Mouse (Mus musculus): Measurements from ENCODE around the gene Prdx1. TPM values are rescaled to one million over a fixed set of nuclear protein-coding genes. Genes with fewer than 3 reads are reported as not detected.
"Not testable (repeated sequence)": the region's sequence is repeated elsewhere in the genome, so short reads cannot be mapped to it uniquely, and the experiment has no call there.

The Prdx1 gene
- total RNA-seq, 2 experiments from 2014 or later = 185 to 195 TPM

GRCm38 (mm10) chr4:116676027-116676426 lies 9.3 kb upstream of the Prdx1 start:
- no peak for DNase-seq (ENCODE audit: low spot score in 2 of 2)

DNA sequence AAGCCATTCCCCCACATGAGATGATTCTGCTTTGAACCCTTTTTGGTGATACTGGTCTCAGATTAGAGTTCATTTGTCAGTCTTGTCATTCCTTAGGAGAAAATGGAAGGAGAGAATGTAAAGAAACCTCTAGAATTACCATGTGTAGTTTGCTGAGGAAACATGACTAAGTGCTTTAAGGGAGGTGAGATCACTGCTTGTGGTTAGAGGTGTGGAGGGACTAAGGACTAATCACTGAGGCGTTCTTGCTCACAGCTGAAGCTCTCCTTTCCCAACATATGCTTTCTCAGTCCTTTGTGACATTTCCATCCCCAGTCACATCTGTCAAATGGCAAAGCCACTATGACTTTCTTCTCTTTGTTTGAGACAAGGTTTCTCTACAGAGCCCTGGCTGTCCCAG lies 7.5 kb upstream of the Prdx1 start:
- no peak for DNase-seq (ENCODE audit: low spot score in 2 of 2)

DNA sequence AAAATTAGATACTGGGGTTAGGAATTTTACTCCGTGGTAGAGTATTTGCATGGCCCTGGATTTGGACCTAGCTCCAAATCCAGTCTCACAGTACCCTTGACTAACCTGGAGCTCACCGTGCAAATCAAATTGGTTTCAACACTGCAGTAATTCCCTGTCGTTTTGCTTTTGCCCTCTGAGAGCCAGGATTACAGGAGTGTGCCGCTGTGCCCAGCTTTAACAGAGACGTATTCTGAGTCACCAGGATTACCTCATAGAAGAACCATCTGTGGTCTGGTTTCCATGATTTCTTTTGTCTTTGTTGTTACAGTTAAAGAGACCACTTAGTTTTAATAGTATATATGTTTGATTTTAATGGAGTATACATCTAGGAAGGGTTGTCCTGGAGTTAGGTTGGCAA lies 6.2 kb upstream of the Prdx1 start:
- no peak for DNase-seq (ENCODE audit: low spot score in 2 of 2)

GRCm38 (mm10) chr4:116680521-116680920 lies 4.8 kb upstream of the Prdx1 start:
- not testable (repeated sequence) for DNase-seq (ENCODE audit: low spot score in 2 of 2)

DNA sequence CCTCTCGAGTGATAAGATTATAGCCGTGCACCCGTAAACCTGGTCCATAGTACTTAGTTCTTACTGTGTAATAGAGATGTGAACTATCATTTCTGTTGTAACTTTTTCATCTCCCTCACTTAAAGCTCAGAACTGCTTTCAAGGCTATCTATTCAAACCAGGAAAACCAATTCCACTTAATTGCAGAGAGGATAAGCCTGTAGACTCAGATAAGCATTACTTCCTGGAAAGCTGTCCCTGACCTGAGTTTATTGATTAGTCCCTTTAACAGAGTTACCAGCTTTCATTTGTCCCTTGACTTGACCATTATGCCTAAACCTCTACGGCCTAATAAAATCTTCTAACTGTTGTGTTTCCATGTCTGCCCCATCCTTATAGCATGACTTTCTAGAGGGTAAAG lies 1.4 kb upstream of the Prdx1 start:
- DNase-seq (ENCODE audit: low spot score in 2 of 2) = no peak

GRCm38 (mm10) chr4:116684665-116685064 lies 679 bp upstream of the Prdx1 start:
- no peak for DNase-seq (ENCODE audit: low spot score in 2 of 2)

- DNase-seq (ENCODE audit: low spot score in 2 of 2) = no peak
Measured at GRCm38 (mm10) chr4:116687041-116687440, 1.7 kb downstream of the Prdx1 start.

- DNase-seq (ENCODE audit: low spot score in 2 of 2) = no peak
Measured at GRCm38 (mm10) chr4:116689309-116689876, 4.0 kb downstream of the Prdx1 start.

DNA sequence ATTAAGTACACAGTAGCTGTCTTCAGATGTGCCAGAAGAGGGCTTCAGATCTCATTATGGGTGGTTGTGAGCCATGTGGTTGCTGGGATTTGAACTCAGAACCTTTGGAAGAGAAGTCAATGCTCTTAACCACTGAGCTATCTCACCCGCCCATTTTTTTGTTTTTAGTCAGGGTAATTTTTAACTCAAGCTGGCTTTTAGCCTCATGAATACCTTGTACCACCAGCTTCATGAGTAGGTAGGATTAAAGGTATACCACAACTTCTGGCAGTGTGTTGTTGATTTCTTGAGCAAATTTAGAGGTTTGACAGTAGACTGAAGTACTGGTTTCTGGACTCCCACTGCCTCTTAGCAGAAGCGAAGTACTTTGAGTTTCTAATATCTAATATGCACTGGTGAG lies 6.8 kb downstream of the Prdx1 start:
- no peak for DNase-seq (ENCODE audit: low spot score in 2 of 2)

- DNase-seq (ENCODE audit: low spot score in 2 of 2) = no peak
Measured at GRCm38 (mm10) chr4:116693785-116694184, 8.4 kb downstream of the Prdx1 start.

GRCm38 (mm10) chr4:116698693-116699342 lies 13.5 kb downstream of the Prdx1 start:
- DNase-seq (ENCODE audit: low spot score in 2 of 2) = no peak

DNA sequence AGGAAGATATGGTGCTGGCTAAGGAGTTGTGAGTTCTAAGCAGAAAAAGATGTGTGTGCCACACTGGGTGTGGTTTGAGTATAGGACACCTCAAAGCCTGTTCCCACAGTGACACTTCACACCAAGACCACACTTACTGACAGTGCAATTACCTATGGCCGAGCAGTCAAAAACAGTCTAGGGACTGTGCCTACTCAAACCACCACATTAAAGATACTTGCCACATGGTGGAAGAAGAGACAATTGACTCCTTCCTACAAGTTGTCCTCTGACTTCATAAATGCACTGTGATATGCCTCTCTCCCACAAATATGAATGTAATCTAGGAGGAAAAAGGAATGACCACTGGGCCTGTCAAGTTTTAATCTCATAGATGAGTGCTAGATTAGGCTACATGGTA lies 15.6 kb downstream of the Prdx1 start:
- no peak for DNase-seq (ENCODE audit: low spot score in 2 of 2)

GRCm38 (mm10) chr4:116703804-116704203 lies 18.5 kb downstream of the Prdx1 start:
- peak; percentile 50 to 54 for DNase-seq (ENCODE audit: low spot score in 2 of 2)

DNA sequence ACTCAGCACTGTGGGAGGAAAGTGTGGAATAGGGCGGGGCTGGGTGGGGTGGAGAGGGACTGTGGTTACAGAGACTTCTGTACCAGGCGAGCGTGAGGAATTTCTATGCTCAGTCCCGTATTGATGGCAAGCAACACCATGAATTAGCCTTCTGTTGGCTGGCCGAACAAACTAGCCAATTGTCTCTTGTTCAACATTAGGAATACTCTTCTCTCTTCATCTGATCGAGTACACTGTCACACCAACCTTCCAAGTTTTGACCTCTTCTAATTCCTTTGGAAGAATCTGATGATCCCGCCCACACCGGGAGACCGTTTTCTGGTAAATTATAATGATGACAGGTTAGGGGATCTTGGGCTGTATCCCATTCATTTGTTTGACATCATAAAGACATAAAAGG lies 22.3 kb downstream of the Prdx1 start:
- DNase-seq (ENCODE audit: low spot score in 2 of 2) = peak in 1 of 2 experiments; percentile 39

DNA sequence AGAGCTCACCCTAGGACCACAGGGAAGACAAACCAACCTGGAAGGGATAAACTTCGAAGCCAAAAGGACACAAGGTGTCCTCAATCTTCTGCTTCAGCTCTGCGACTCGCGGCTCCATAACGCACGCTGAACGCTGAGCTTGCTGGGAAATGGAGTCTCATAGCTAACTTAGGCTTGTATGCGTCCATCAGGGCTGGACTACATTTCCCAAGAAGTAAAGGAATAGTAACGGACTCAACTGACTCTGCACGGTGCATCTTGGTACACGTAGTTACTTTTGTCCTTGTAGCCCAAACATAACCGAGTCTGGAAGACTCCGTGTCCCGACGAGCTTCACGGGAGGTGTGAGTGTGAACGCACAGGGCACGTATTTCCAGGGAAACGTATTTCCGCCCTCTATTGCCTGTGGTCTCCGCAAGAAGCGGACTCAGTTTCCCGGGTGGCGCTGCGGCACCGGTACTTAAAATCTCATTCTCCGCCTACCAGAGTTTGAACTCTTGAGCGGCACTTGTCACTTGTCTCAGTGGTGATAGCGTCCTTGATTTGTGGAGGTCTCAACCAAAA lies 22.9 kb downstream of the Prdx1 start, which contains the start of the genes Mmachc and Ccdc163:
TSS of gene Mmachc (minus strand) at position 206 of the 564 bp plus-strand sequence.
TSS of gene Ccdc163 (plus strand) at position 309 of the 564 bp plus-strand sequence.
- peak; percentile 89 to 98 for DNase-seq (ENCODE audit: low spot score in 2 of 2)

DNA sequence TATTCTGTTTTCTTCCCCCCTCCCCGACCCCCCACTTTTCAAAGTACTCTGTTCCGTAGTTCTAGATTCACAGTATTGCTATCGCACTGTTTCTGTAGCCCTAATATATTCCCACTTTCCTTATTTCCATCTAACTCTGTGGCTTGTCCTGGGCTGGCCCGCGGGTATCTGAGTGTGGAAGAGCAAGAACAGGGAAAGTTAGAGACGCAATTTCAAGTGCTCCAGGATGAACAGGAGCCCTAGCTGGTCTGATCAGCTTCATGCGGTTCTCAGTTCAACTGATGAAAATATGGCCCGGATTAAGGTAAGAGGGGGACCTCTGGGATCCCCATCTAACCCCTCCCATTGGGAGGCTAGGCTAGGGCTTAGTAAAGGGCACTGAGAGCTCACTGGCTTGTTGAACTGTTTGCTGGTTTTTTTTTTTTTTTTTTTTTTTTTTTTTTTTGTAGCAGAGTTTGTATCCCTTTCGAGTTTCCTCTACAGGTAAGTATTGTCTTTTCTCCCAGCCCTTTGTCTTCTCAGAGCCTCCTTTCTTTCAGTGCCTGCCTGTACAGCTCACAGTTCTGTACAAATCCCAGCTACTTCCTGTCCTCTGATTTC lies 23.5 kb downstream of the Prdx1 start:
- no peak for DNase-seq (ENCODE audit: low spot score in 2 of 2)

GRCm38 (mm10) chr4:116710154-116710553 lies 24.8 kb downstream of the Prdx1 start:
- DNase-seq (ENCODE audit: low spot score in 2 of 2) = no peak

DNA sequence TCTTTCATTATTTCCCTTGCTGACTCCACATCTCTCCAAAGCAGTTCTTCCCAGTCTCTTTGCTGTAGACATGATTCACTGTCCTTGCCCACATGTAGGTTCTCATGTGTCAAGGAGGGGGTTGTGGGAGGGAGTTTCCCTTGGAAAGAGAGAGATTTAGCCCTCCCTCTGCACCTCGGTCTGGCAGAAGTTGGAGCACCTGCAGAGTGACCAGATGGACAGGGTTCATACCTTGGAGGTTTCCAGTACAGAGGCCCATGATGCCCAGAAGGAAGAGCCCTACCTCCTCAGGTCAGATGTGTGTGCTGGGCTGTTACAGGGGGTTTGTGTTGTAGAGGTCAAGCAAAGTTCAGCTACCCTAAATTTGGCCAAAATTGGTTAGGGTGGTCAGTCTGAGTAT lies 27.2 kb downstream of the Prdx1 start:
- no peak for DNase-seq (ENCODE audit: low spot score in 2 of 2)

GRCm38 (mm10) chr4:116719396-116719795 lies 34.1 kb downstream of the Prdx1 start:
- DNase-seq (ENCODE audit: low spot score in 2 of 2) = peak; percentile 50 to 80

DNA sequence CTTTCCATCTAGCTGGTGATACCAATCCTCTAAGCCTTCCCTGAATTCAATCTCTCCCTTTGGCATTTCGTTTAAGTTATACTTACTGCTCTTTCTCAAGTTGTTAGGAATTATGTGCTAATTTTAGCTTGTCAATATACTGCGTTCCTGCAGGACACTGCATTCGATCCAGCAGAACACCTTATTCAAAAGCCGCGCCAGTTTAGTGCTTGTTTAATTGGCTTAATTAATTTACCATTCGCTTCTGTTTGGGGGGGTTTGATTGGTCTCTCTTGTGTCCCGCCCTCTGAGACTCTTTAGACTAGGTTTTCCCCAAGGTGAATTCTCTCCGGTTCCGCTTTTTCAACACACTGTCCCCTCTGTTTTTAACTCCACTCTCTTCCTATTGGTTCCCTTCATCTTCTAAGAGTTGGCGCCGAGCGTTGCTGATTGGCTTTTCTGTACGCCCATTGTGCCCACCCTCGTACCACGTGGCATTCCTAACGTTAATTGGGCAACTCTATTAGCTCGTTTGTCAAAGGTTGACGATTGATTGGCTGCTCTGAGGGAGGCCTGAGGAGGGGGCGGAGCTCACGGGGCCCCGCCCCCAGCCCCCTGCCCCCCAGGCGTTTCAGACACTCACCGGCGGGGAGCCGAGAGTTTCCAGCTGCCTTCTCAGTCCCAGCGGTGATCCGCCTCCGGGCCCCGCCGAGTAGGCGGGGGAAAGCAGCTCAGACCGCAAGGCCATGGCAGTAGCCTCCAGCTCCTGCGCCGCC lies 35.2 kb downstream of the Prdx1 start, which contains the start of gene Tesk2:
TSS of gene Tesk2 (plus strand) at position 606 of the 755 bp plus-strand sequence.
- peak; percentile 86 to 98 for DNase-seq (ENCODE audit: low spot score in 2 of 2)

- DNase-seq (ENCODE audit: low spot score in 2 of 2) = no peak
Measured at GRCm38 (mm10) chr4:116721098-116721628, 35.8 kb downstream of the Prdx1 start.

All from layer of hippocampus, postnatal 14 days (tissue).